19 mouse cellular contexts compared by ENCODE assay signal in genomic region chr11:98734020-98734419, GRCm38 (mm10). TPM values are rescaled to one million over a fixed set of nuclear protein-coding genes. Genes with fewer than 3 reads are reported as not detected.
A peak's percentile ranks its signal among the peaks of the same experiment; 100 is the strongest.
DNase-seq lines count a peak whose midpoint lies in the region; ATAC-seq and TF ChIP-seq lines count a peak whose summit lies in the region.
"Had no signal": no experiment of that assay in that cellular context is flagged by ENCODE, and none has a peak within 500 bp of the region (broad histone marks: within the 10 kb centered on the region; RNA-seq: fewer than 3 reads in every experiment).

No protein-coding gene starts in this region.

- no peak overlapping the region for H3K27ac ChIP-seq in gastrocnemius, adult 2 months
- no peak overlapping the region for H3K27ac ChIP-seq in liver, postnatal 0 days (ENCODE audit: low read depth)
- no peak overlapping the region for H3K27ac ChIP-seq in liver, embryonic 11.5 days (ENCODE audit: low read depth, low read length)
- no peak overlapping the region for H3K27ac ChIP-seq in ES-Bruce4 (ENCODE audit: insufficient read depth, low read length)
- no peak overlapping the region for H3K27ac ChIP-seq in cortical plate, adult 2 months (ENCODE audit: insufficient read depth, low read length)
- H3K27ac ChIP-seq in midbrain, embryonic 15.5 days = no peak overlapping the region
- H3K27ac ChIP-seq: embryonic facial prominence, embryonic 10.5 days; hindbrain, postnatal 0 days; limb, embryonic 10.5 days had no signal

- peak; percentile 45 for TF ChIP-seq CTCF in gastrocnemius, adult 2 months (IDR thresholded peaks at IDR 0.05)
- peak; percentile 51 for TF ChIP-seq CTCF in liver, postnatal 0 days (IDR thresholded peaks at IDR 0.05; ENCODE audit: low read depth)
- TF ChIP-seq CTCF in ES-Bruce4 (IDR thresholded peaks at IDR 0.05; ENCODE audit: low read depth, low read length) = peak; percentile 56
- TF ChIP-seq CTCF in cortical plate, adult 2 months (IDR thresholded peaks at IDR 0.05; ENCODE audit: extremely low read depth, insufficient read depth, low read length) = 0 out of 2 replicates have a peak, but pooled peaks have one; percentile 4

- H3K9ac ChIP-seq in liver, postnatal 0 days (replicated peaks) = no peak overlapping the region
- H3K9ac ChIP-seq in liver, embryonic 11.5 days (ENCODE audit: low read depth, low read length) = no peak overlapping the region
- no peak overlapping the region for H3K9ac ChIP-seq in ES-Bruce4 (ENCODE audit: low read depth, poor library complexity, severe bottlenecking)
- no peak overlapping the region for H3K9ac ChIP-seq in midbrain, embryonic 15.5 days

- WGBS in liver, postnatal 0 days (ENCODE audit: insufficient replicate concordance) = 68% methylated on average over 3 of the region's 3 CpGs
- WGBS in liver, embryonic 11.5 days = 76% methylated on average over 3 of the region's 3 CpGs
- 78% methylated on average over 3 of the region's 3 CpGs for WGBS in midbrain, embryonic 15.5 days

- no peak for TF ChIP-seq EP300 in liver, postnatal 0 days (IDR thresholded peaks at IDR 0.05; ENCODE audit: low read depth)
- no peak for TF ChIP-seq EP300 in ES-Bruce4 (IDR thresholded peaks at IDR 0.05; ENCODE audit: insufficient read depth, low read depth, low read length)

- no peak for ATAC-seq in liver, postnatal 0 days
- no peak for ATAC-seq in liver, embryonic 11.5 days (replicated peaks; ENCODE audit: low FRiP score)
- no peak for ATAC-seq in midbrain, embryonic 15.5 days (replicated peaks)
- ATAC-seq: hindbrain, postnatal 0 days had no signal

- intact Hi-C loops in gastrocnemius, adult 2 months (cut with DNase I) = no loop called here

- no peak overlapping the region for H3K4me2 ChIP-seq in liver, postnatal 0 days (ENCODE audit: low read depth, low read length)
- no peak overlapping the region for H3K4me2 ChIP-seq in liver, embryonic 11.5 days
- H3K4me2 ChIP-seq in midbrain, embryonic 15.5 days = no peak overlapping the region

- peaks cover 5% of the 10 kb centered on the region; the same call in 1 of the 2 replicates for H3K9me3 ChIP-seq in liver, postnatal 0 days (ENCODE audit: low read length)
- no peaks in the 10 kb centered on the region; the same call in 1 of the 2 replicates for H3K9me3 ChIP-seq in liver, embryonic 11.5 days (ENCODE audit: control insufficient read depth, low read length)
- H3K9me3 ChIP-seq in ES-Bruce4 (replicated peaks; ENCODE audit: control insufficient read depth, insufficient read depth, low read length, poor library complexity, severe bottlenecking) = 0 out of 2 replicates have a peak, but pooled peaks cover 4% of the 10 kb centered on the region
- H3K9me3 ChIP-seq in midbrain, embryonic 15.5 days = no peaks in the 10 kb centered on the region

- H3K4me1 ChIP-seq in liver, postnatal 0 days (ENCODE audit: insufficient read depth) = no peaks in the 10 kb centered on the region; the same call in 1 of the 2 replicates
- H3K4me1 ChIP-seq in liver, embryonic 11.5 days (replicated peaks; ENCODE audit: control insufficient read depth, insufficient read depth, low read length) = peaks cover 10% of the 10 kb centered on the region
- peaks cover 4% of the 10 kb centered on the region for H3K4me1 ChIP-seq in ES-Bruce4 (ENCODE audit: control insufficient read depth, insufficient read depth, low read length)
- H3K4me1 ChIP-seq in cortical plate, adult 2 months (ENCODE audit: control insufficient read depth, insufficient read depth, low read length) = peaks cover 6% of the 10 kb centered on the region
- H3K4me1 ChIP-seq in midbrain, embryonic 15.5 days = peaks cover 23% of the 10 kb centered on the region

- DNase-seq in gastrocnemius, adult 2 months = peak; percentile 15
- no peak for DNase-seq in gastrocnemius, postnatal 4 days (ENCODE audit: low spot score in 2 of 2)
- DNase-seq in liver, postnatal 0 days = no peak
- no peak for DNase-seq in liver, embryonic 11.5 days (ENCODE audit: low spot score)
- no peak for DNase-seq in thymus, postnatal 25 days
- DNase-seq: adrenal gland, postnatal 25 days; heart, adult 11 months; kidney, postnatal 10 days; lung, adult 2 months had no signal

- no peak overlapping the region for H3K4me3 ChIP-seq in gastrocnemius, adult 2 months
- no peak overlapping the region for H3K4me3 ChIP-seq in liver, postnatal 0 days (ENCODE audit: low read depth, low read length)
- no peak overlapping the region for H3K4me3 ChIP-seq in liver, embryonic 11.5 days (ENCODE audit: low read depth, low read length)
- no peak overlapping the region for H3K4me3 ChIP-seq in ES-Bruce4 (ENCODE audit: low read depth, low read length)
- H3K4me3 ChIP-seq in cortical plate, adult 2 months (ENCODE audit: insufficient read depth, low read length) = no peak overlapping the region
- H3K4me3 ChIP-seq in midbrain, embryonic 15.5 days = no peak overlapping the region
- H3K4me3 ChIP-seq: embryonic facial prominence, embryonic 10.5 days; limb, embryonic 10.5 days had no signal

- no peak for TF ChIP-seq POLR2A in ES-Bruce4 (IDR thresholded peaks at IDR 0.05; ENCODE audit: insufficient read depth, low read length)
- TF ChIP-seq POLR2A in cortical plate, adult 2 months (IDR thresholded peaks at IDR 0.05; ENCODE audit: extremely low read depth, insufficient read depth, low read length) = no peak

- H3K36me3 ChIP-seq in liver, postnatal 0 days (replicated peaks; ENCODE audit: insufficient read depth, low read length) = no peaks in the 10 kb centered on the region
- H3K36me3 ChIP-seq in liver, embryonic 11.5 days (ENCODE audit: control insufficient read depth, insufficient read depth, low read length) = no peaks in the 10 kb centered on the region
- H3K36me3 ChIP-seq in ES-Bruce4 (ENCODE audit: control insufficient read depth, insufficient read depth, low read length, poor library complexity, severe bottlenecking) = no peaks in the 10 kb centered on the region
- no peaks in the 10 kb centered on the region for H3K36me3 ChIP-seq in midbrain, embryonic 15.5 days (replicated peaks)
- H3K36me3 ChIP-seq: embryonic facial prominence, embryonic 10.5 days; limb, embryonic 10.5 days had no signal

- no peaks in the 10 kb centered on the region for H3K27me3 ChIP-seq in liver, postnatal 0 days (ENCODE audit: insufficient read depth, low read length)
- no peaks in the 10 kb centered on the region; the same call in 1 of the 2 replicates for H3K27me3 ChIP-seq in liver, embryonic 11.5 days (replicated peaks; ENCODE audit: control insufficient read depth, insufficient read depth, low read length)
- no peaks in the 10 kb centered on the region for H3K27me3 ChIP-seq in ES-Bruce4 (ENCODE audit: control insufficient read depth, insufficient read depth, low read length, poor library complexity, severe bottlenecking)
- no peaks in the 10 kb centered on the region for H3K27me3 ChIP-seq in midbrain, embryonic 15.5 days (replicated peaks)

RNA-seq across cellular contexts. Expression of gene Med24, which starts 4.8 kb away (rescaled TPM):
- 10 to 100 TPM; 52.0 to 58.4 TPM for total RNA-seq in gastrocnemius, adult 2 months (2021)
- total RNA-seq in gastrocnemius, postnatal 4 days (2021) = 10 to 100 TPM; 47.8 to 58.0 TPM
- 10.5 and 10.9 TPM in 2 replicates for polyA plus RNA-seq in liver, postnatal 0 days (2015; fragmentation: Nextera tagmentation; extraction: Ambion mirVana)
- polyA plus RNA-seq in liver, embryonic 11.5 days (2014; fragmentation: Nextera tagmentation; extraction: Ambion mirVana) = 61.9 and 63.6 TPM in 2 replicates
- polyA plus RNA-seq in ES-Bruce4 (2011; ENCODE audit: insufficient read depth, insufficient read length, low read depth, missing spikeins) = 83.5 and 85.8 TPM in 2 replicates
- polyA plus RNA-seq in cortical plate, adult 2 months (2012; rRNA removed) = 127 and 144 TPM in 2 replicates
- polyA plus RNA-seq in midbrain, embryonic 15.5 days (2015; fragmentation: Nextera tagmentation; extraction: Ambion mirVana) = 82.9 and 84.8 TPM in 2 replicates

RNA-seq across cellular contexts. Expression of gene Thra, which starts 6.4 kb away (rescaled TPM):
- 10 to 100 TPM; 78.8 to 96.8 TPM for total RNA-seq in gastrocnemius, adult 2 months (2021)
- total RNA-seq in gastrocnemius, postnatal 4 days (2021) = 100 to 1,000 TPM; 225 TPM
- polyA plus RNA-seq in liver, postnatal 0 days (2015; fragmentation: Nextera tagmentation; extraction: Ambion mirVana) = 5.1 and 6.1 TPM in 2 replicates
- 26.6 and 31.6 TPM in 2 replicates for polyA plus RNA-seq in liver, embryonic 11.5 days (2014; fragmentation: Nextera tagmentation; extraction: Ambion mirVana)
- 20.7 and 24.6 TPM in 2 replicates for polyA plus RNA-seq in ES-Bruce4 (2011; ENCODE audit: insufficient read depth, insufficient read length, low read depth, missing spikeins)
- 721 and 771 TPM in 2 replicates for polyA plus RNA-seq in cortical plate, adult 2 months (2012; rRNA removed)
- polyA plus RNA-seq in midbrain, embryonic 15.5 days (2015; fragmentation: Nextera tagmentation; extraction: Ambion mirVana) = 151 and 158 TPM in 2 replicates

RNA-seq across cellular contexts. Expression of gene Csf3, which starts 33.0 kb away (rescaled TPM):
- total RNA-seq in gastrocnemius, adult 2 months (2021) = not detected
- total RNA-seq in gastrocnemius, postnatal 4 days (2021) = not detected
- not detected in 2 replicates for polyA plus RNA-seq in liver, postnatal 0 days (2015; fragmentation: Nextera tagmentation; extraction: Ambion mirVana)
- not detected in 2 replicates for polyA plus RNA-seq in liver, embryonic 11.5 days (2014; fragmentation: Nextera tagmentation; extraction: Ambion mirVana)
- polyA plus RNA-seq in ES-Bruce4 (2011; ENCODE audit: insufficient read depth, insufficient read length, low read depth, missing spikeins) = not detected in 2 replicates
- 0.08 TPM in 1 of 2 replicates, not detected in the other for polyA plus RNA-seq in cortical plate, adult 2 months (2012; rRNA removed)
- not detected in 2 replicates for polyA plus RNA-seq in midbrain, embryonic 15.5 days (2015; fragmentation: Nextera tagmentation; extraction: Ambion mirVana)
- total RNA-seq: adrenal gland, postnatal 25 days; hindbrain, postnatal 0 days; layer of hippocampus, postnatal 14 days; megakaryocyte, adult 5-6 weeks; neutrophil, adult 5-6 weeks had no signal
- polyA plus RNA-seq: embryonic facial prominence, embryonic 10.5 days; heart, postnatal 0 days; hindbrain, postnatal 0 days; limb, embryonic 10.5 days; lung, adult 2 months had no signal

RNA-seq across cellular contexts. Expression of gene Nr1d1, which starts 41.1 kb away (rescaled TPM):
- total RNA-seq in gastrocnemius, adult 2 months (2021) = 100 to 1,000 TPM in 1 of 2 experiments, 10 to 100 TPM in 1; 56.3 to 152 TPM
- total RNA-seq in gastrocnemius, postnatal 4 days (2021) = 10 to 100 TPM; 26.7 to 34.2 TPM
- polyA plus RNA-seq in liver, postnatal 0 days (2015; fragmentation: Nextera tagmentation; extraction: Ambion mirVana) = 2.0 and 4.2 TPM in 2 replicates
- 2.1 and 2.7 TPM in 2 replicates for polyA plus RNA-seq in liver, embryonic 11.5 days (2014; fragmentation: Nextera tagmentation; extraction: Ambion mirVana)
- 7.4 and 7.5 TPM in 2 replicates for polyA plus RNA-seq in ES-Bruce4 (2011; ENCODE audit: insufficient read depth, insufficient read length, low read depth, missing spikeins)
- polyA plus RNA-seq in cortical plate, adult 2 months (2012; rRNA removed) = 153 and 156 TPM in 2 replicates
- polyA plus RNA-seq in midbrain, embryonic 15.5 days (2015; fragmentation: Nextera tagmentation; extraction: Ambion mirVana) = 3.4 and 3.9 TPM in 2 replicates

RNA-seq across cellular contexts. Expression of gene Psmd3, which starts 51.7 kb away (rescaled TPM):
- 100 to 1,000 TPM; 101 to 106 TPM for total RNA-seq in gastrocnemius, adult 2 months (2021)
- 100 to 1,000 TPM; 130 to 140 TPM for total RNA-seq in gastrocnemius, postnatal 4 days (2021)
- polyA plus RNA-seq in liver, postnatal 0 days (2015; fragmentation: Nextera tagmentation; extraction: Ambion mirVana) = 67.5 and 71.0 TPM in 2 replicates
- 201 and 207 TPM in 2 replicates for polyA plus RNA-seq in liver, embryonic 11.5 days (2014; fragmentation: Nextera tagmentation; extraction: Ambion mirVana)
- 123 and 129 TPM in 2 replicates for polyA plus RNA-seq in ES-Bruce4 (2011; ENCODE audit: insufficient read depth, insufficient read length, low read depth, missing spikeins)
- 188 and 190 TPM in 2 replicates for polyA plus RNA-seq in cortical plate, adult 2 months (2012; rRNA removed)
- polyA plus RNA-seq in midbrain, embryonic 15.5 days (2015; fragmentation: Nextera tagmentation; extraction: Ambion mirVana) = 198 TPM in 2 replicates

Comparison
In these comparisons a context has a peak if more than half of its experiments do, and no peak if none do; other contexts are left out.
1. CTCF ChIP-seq: peak in every context shown above with its lines; median percentile 56 in ES-Bruce4; 51 in liver, postnatal 0 days; 45 in gastrocnemius, adult 2 months; 4 in cortical plate, adult 2 months.